Mouse (Mus musculus): Measurements from ENCODE around the gene Mast1.

- TF ChIP-seq CTCF (IDR thresholded peaks at IDR 0.05), result no peak
- TF ChIP-seq POLR2A (IDR thresholded peaks at IDR 0.05; ENCODE audit: insufficient read depth, low read depth, low read length), result no peak
Measured at GRCm38 (mm10) chr8:84909949-84910348, 27.2 kb downstream of the Mast1 start.

All from heart, adult 2 months (tissue).